Mouse (Mus musculus) embryonic stem cell, embryonic (primary cell): ENCODE data around the gene Ccin.

ENCODE experiments used
- CTCF ChIA-PET, 4 experiments: fragments of 300-600 bp in 2 of 4; fragments of 350-600 bp in 2 of 4; sonication (Branson Sonifier 250); formaldehyde crosslinking; loops; one replicate each; lab custom pipeline; 2022; ENCODE audit warnings: inconsistent platforms in 2 of 4; lab: Charles Lee
- POLR2A ChIA-PET, 4 experiments: fragments of 300-600 bp in 2 of 4; fragments of 350-600 bp in 2 of 4; sonication (Branson Sonifier 250); formaldehyde crosslinking; loops; one replicate each; lab custom pipeline; 2022; ENCODE audit warnings: antibody characterized with exemption in 4 of 4, inconsistent platforms in 1 of 4; lab: Charles Lee

Gene Ccin

DNA sequence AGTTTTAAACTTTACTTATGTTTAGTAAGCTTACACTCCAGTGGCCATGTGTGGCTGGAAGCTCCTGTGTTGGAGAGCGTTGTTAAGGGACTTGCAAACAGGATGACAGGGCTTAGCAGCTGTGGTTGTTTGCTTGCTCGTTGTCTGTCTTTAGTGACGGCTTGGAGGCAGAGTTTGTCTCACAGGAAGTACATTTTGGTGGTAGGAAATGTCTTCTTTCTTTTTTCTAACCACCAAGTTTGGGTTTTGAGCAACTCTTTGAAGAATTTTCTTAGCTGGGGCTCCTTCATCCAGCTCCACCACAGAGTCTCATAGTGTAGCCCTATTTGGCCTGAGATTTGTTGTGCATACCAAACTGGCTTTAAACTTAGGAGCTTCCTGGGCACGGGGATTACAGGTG is 39.0 kb downstream of the Ccin start:
- ChIA-PET CTCF (no interaction called here), POLR2A (interaction anchor here (0.7 to 6.6 kb wide), 11 partner anchors 9 to 40 kb away, joined by 3 to 38 read pairs (median 6); no protein-coding TSS in a partner anchor)

DNA sequence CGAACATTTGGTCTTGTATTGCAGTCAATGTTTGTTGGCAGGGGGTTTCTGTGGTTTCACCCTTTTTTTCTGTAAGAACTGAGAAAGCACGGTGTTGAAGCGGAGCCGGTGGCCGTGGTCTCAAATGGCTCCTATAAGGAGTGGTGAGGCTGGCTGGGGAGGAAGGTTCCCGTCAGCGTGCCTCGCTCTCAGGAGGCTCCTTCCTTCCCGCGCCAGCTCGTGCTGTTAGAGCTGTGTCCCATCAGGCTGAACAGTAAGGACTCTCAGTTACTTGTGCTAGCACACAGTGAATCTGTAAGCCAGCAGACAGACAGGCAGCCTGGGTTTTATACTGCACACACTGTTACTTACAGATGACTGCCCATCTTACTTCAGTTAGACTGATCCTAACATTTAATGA is 39.5 kb downstream of the Ccin start:
- CTCF ChIA-PET: no interaction called here
- POLR2A ChIA-PET: interaction anchor here (0.7 to 6.6 kb wide), 12 partner anchors 9 to 1547 kb away, joined by 3 to 38 read pairs (median 5); no protein-coding TSS in a partner anchor

DNA sequence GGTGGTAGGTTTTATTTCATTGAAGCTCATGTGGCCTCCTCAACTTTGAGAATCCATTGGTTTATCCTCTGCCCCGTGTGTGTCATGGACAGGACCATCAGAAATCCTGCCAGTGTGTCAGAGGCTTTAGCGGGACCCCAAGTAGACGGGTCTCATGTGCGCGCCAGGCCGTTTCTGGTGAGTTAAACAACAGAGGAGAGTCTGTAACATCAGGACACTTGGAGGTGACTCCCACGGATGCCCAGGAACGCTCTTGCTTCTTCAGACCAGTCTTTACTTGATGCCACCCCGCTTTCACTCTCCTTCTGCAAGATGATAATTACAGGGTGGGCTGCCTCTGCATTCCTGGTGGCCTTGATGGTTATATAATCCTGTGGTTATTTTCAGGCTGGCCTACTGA is 40.4 kb downstream of the Ccin start:
- ChIA-PET POLR2A (interaction anchor here in 3 of 4 experiments (0.6 to 6.6 kb wide), 8 partner anchors 9 to 12 kb away, joined by 3 to 38 read pairs (median 8); no protein-coding TSS in a partner anchor), CTCF (interaction anchor here in 1 of 4 experiments (1.0 kb wide), 1 partner anchor 17 kb away, joined by 3 read pairs; no protein-coding TSS in a partner anchor)

DNA sequence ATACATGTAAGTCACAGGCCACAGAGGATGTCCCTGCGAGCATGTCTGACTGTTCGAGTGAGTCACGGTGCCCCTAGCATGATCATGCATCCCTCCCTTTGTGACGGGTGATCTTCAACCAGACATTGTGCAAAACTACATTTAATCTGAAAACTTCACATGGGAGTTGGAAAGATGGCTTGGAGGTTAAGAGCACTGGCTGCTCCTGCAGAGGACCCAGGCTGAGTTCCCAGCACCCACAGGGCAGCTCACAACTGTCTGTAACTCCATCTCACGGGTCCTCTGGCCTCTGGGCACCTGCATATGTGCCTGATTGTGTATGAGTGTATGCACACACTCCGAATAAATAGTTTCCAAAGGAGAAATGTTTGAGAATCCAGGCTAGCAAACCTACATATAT is 41.0 kb downstream of the Ccin start:
- CTCF ChIA-PET: interaction anchor here in 1 of 4 experiments (1.0 kb wide), 1 partner anchor 16 kb away, joined by 3 read pairs; no protein-coding TSS in a partner anchor
- POLR2A ChIA-PET: interaction anchor here in 2 of 4 experiments (0.6 to 6.6 kb wide), 5 partner anchors 9 to 12 kb away, joined by 3 to 38 read pairs (median 32); no protein-coding TSS in a partner anchor

DNA sequence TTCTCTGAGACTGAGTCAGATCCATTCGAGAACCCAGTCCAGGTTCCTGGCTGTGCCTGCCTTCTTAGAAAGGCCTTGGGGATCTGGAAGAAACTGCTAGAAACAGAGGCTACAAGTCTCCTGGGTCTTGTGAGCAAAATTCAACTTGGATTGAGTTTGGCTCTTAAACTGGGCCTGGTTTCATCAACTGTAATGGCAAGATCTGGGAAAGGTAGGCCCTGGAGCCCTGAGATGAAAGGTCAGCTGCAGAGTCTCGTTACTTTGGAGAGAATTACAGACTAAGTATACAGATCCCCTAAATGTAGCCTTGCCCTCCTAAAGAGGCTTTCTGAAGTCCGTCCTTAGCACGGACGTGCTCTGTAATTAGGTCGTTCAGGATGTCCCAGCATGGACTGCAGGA is 42.3 kb downstream of the Ccin start:
- CTCF ChIA-PET: interaction anchor here in 2 of 4 experiments (0.9 to 1.2 kb wide), 3 partner anchors 94 to 147 kb away, joined by 3 to 4 read pairs (median 3); no protein-coding TSS in a partner anchor

DNA sequence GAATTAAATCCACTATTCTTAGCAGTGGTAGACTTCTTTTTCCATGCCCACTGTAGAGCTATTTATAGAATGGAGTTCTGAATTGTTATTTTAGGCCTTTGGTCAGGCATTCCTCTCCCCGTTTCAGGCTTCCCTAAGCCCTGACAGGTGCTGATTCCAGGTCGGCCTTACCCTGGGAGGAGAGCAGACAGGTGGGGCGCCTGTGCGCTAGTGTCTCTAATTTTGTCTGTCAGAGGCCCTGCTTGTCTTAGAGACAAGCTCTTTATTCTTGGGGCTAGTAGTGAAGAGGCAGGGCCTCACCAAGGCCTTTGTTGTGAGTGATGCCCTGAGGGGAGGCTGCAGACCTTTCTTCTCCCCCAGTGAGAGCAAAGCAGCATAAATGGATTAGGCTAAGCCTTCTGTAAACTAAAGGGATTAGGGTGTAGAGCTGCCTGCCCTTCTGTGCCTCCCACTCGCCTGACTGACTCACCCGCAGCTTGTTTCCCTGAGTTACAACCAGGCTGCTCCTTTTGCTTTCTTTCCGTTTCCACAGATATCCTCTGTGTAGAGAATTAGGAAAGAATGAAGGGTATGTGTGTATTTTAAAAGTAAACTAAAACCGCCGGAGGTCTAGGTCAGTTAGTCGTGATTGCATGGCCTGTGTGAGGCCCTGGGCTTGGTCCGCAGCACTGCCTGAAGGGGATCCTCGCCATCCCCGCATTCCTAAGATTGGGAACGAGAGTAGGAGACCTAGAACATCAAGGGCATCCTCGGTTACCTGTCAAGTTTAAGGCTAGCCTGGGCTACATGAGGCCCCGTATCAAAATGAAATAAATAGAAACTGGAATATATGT is 45.2 kb downstream of the Ccin start:
- CTCF ChIA-PET: interaction anchor here in 1 of 4 experiments (0.8 kb wide), 1 partner anchor 103 kb away, joined by 3 read pairs; no protein-coding TSS in a partner anchor
- POLR2A ChIA-PET: interaction anchor here (0.6 to 3.0 kb wide), 13 partner anchors 9 to 258 kb away, joined by 3 to 17 read pairs (median 4); no protein-coding TSS in a partner anchor

More for the DNA sequence above, 42.3 kb downstream of the Ccin start:
- POLR2A ChIA-PET: interaction anchor here in 3 of 4 experiments (0.5 to 5.7 kb wide), 9 partner anchors 8 to 197 kb away, joined by 3 to 35 read pairs (median 4); no protein-coding TSS in a partner anchor

DNA sequence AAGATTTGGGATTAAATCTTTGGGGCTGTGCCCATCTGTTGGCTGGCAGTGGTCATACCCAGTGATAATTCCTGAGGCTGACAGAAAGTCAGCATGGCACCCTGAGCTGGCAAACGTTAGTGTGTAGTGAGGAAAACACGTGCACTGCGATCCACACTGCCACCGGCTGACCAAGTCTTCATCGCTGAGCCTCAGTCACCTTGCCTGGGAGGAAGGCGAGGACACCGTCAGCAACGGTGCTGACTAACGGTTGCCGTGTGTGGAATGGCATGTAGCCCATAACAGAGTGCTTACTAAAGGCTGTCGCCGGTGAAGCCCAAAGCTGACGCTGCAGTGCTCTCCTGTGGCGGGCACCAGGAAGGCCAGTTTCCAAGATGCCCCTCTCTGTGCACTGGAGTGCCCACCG is 46.4 kb downstream of the Ccin start:
- ChIA-PET POLR2A (interaction anchor here in 2 of 4 experiments (0.6 to 3.0 kb wide), 8 partner anchors 10 to 38 kb away, joined by 3 to 17 read pairs (median 5); no protein-coding TSS in a partner anchor), CTCF (no interaction called here)

DNA sequence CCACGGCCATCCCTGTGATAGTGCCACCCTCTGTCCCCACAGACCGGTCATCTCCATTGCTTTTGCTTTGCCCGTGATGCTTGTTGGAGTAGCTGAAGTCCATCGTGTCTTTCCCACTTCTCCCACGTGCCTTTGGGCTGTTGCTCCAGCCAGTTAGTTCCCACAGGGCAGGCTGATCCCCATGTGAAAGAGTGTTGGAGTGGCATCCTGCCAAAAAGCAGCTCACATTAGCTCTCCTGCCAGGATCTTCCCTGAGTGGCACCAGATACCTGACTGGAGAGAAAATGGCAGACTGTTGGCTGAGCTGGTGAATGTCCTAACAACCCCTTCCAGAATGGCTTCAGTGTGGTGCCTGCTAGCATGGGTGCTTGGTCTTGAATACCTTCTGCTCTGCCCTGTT is 48.2 kb downstream of the Ccin start:
- CTCF ChIA-PET: no interaction called here
- POLR2A ChIA-PET: interaction anchor here in 3 of 4 experiments (0.7 to 3.4 kb wide), 9 partner anchors 10 to 30 kb away, joined by 3 to 32 read pairs (median 6); no protein-coding TSS in a partner anchor
